Mouse (Mus musculus) bone marrow, adult 2 months (tissue): ENCODE data around the gene Dnah5.

ENCODE experiments used
- CTCF ChIP-seq: fragments of 200-500 bp; IDR thresholded peaks from 2 replicates; pipeline ENCODE4 v1.5.1; 2011; ENCODE audit warnings: low read length, control low read depth; ENCODE audit not compliant: control insufficient read depth, insufficient read depth
- POLR2A ChIP-seq: fragments of 200-500 bp; IDR thresholded peaks from 2 replicates; pipeline ENCODE4 v1.6.1; 2011; ENCODE audit warnings: low read depth, mild to moderate bottlenecking, control low read depth, low read length, borderline replicate concordance; ENCODE audit not compliant: control insufficient read depth

DNA sequence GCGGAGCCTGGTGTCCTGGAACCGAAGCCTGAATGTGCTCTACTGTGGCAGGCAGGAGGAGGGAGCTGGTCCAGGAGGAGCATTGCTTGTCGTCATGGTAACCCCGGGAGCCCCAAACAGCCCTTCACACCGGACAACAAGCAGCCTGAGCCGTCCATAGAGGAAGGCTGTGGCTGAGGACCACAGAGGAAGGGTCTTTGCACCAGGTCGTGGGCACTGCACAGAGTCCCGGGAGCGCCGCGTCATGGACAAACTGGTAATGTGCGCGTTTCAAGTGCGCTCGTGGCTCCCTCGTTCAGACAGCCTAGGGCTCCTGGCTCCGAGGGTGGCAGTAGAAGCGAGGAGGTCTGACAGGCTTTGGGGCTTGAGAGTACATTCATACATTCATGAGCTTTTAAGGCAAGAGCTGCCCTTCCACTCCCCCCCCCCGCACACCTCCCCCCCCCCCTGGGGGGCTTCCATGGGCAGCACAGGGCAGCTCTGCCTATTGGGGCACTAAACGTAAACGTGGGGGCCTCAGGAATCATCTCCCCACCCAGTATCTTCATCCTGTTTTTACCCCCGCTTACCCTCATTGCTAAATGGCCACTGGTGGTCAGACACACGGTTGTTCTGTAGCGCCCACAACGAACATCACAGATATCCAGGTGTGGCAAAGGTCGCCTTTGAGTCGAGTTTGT, 48.6 kb upstream of the Dnah5 start:
- TF ChIP-seq CTCF: no peak
- TF ChIP-seq POLR2A: no peak
